Mouse (Mus musculus) midbrain, embryonic 15.5 days (tissue): ENCODE results near the gene Sidt2. TPM values are rescaled to one million over a fixed set of nuclear protein-coding genes. Genes with fewer than 3 reads are reported as not detected.

Experiments used
- ATAC-seq: fragments of 200-750 bp; cut with Nextera tagmentation; replicated peaks from 2 replicates; pipeline ENCODE4 v1.8.0; 2017; ENCODE audit warnings: moderate TSS enrichment
- H3K27ac ChIP-seq: fragments of 300-500 bp; sonication (generic); 2 replicates; pipeline ENCODE4 v1.5.1; 2015; ENCODE audit warnings: mild to moderate bottlenecking, inconsistent platforms
- H3K27me3 ChIP-seq: fragments of 300-500 bp; sonication (generic); replicated peaks from 2 replicates; pipeline ENCODE4 v1.6.1; 2015; ENCODE audit warnings: inconsistent platforms
- H3K36me3 ChIP-seq: fragments of 300-500 bp; sonication (generic); replicated peaks from 2 replicates; pipeline ENCODE4 v1.6.1; 2015; ENCODE audit warnings: inconsistent platforms
- H3K4me1 ChIP-seq: fragments of 300-500 bp; sonication (generic); 2 replicates; pipeline ENCODE4 v1.6.1; 2015; ENCODE audit warnings: inconsistent platforms
- H3K4me2 ChIP-seq: fragments of 300-500 bp; sonication (generic); 2 replicates; pipeline ENCODE4 v1.6.1; 2015; ENCODE audit warnings: inconsistent platforms, mild to moderate bottlenecking, moderate library complexity
- H3K4me3 ChIP-seq: fragments of 300-500 bp; sonication (generic); 2 replicates; pipeline ENCODE4 v1.5.1; 2015; ENCODE audit warnings: mild to moderate bottlenecking, inconsistent platforms
- H3K9ac ChIP-seq: fragments of 300-500 bp; sonication (generic); 2 replicates; pipeline ENCODE4 v1.6.1; 2015; ENCODE audit warnings: mild to moderate bottlenecking, inconsistent platforms
- H3K9me3 ChIP-seq: fragments of 300-500 bp; sonication (generic); 2 replicates; pipeline ENCODE4 v1.6.1; 2016; ENCODE audit warnings: inconsistent platforms
- WGBS: fragments of 180-500 bp; shearing (Covaris S2); methylation state at CpG from one replicate; pipeline ENCODE4 v1.1.7; 2015; ENCODE audit warnings: mixed read lengths; 5-methylcytosine and 5-hydroxymethylcytosine counted together
- polyA plus RNA-seq: library from polyadenylated mRNA; unstranded; fragments of >200 nt; fragmentation: Nextera tagmentation; extraction: Ambion mirVana; gene quantifications from 2 replicates; pipeline ENCODE4 v1.2.1, GENCODE M21; 2015

Gene Sidt2
- polyA plus RNA-seq, 1 experiment from 2014 or later = 51.9 TPM

DNA sequence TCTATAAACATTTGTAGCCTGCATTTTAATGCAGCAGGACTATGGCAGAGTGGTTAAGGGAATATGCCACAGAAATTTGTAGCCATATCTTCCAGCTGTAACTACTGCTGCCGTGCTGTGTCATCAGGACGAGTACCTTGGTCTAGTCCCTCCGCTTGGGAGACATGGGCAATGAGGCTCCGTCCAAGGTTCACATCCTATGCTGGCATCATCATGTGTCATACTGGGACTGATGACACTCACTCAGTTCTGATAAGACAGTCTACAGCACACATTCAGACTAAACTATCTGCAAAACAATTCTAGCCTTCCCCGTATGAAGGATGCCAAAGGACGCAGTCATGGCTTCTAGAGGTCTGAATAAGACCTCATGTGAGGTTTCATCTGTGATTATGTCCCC, 8.5 kb upstream of the Sidt2 start:
- peaks cover 44% of the 10 kb centered on the region for H3K36me3 ChIP-seq
- no peak overlapping the region for H3K27ac ChIP-seq
- H3K4me2 ChIP-seq = no peak overlapping the region
- H3K4me1 ChIP-seq = no peaks in the 10 kb centered on the region
- no peak overlapping the region for H3K4me3 ChIP-seq
- ATAC-seq = no peak
- WGBS = 91% methylated on average over 6 of the region's 6 CpGs
- H3K9ac ChIP-seq = no peak overlapping the region
- H3K9me3 ChIP-seq = no peaks in the 10 kb centered on the region
- H3K27me3 ChIP-seq = no peaks in the 10 kb centered on the region

- no peak overlapping the region for H3K4me3 ChIP-seq
- H3K27me3 ChIP-seq = no peaks in the 10 kb centered on the region
- 70% methylated on average over 2 of the region's 2 CpGs for WGBS
- H3K4me1 ChIP-seq = 0 out of 2 replicates have a peak, but pooled peaks cover 4% of the 10 kb centered on the region
- no peak overlapping the region for H3K27ac ChIP-seq
- ATAC-seq = no peak
- no peak overlapping the region for H3K9ac ChIP-seq
- H3K36me3 ChIP-seq = peaks cover 32% of the 10 kb centered on the region; the same call in 1 of the 2 replicates
- H3K9me3 ChIP-seq = no peaks in the 10 kb centered on the region
- H3K4me2 ChIP-seq = no peak overlapping the region
Observed at GRCm38 (mm10) chr9:45961855-45962254, 6.8 kb upstream of the Sidt2 start.

- H3K4me2 ChIP-seq = no peak overlapping the region
- H3K27ac ChIP-seq = no peak overlapping the region
- peaks cover 29% of the 10 kb centered on the region; the same call in 1 of the 2 replicates for H3K36me3 ChIP-seq
- H3K9ac ChIP-seq = no peak overlapping the region
- no peak overlapping the region for H3K4me3 ChIP-seq
- H3K4me1 ChIP-seq = peaks cover 17% of the 10 kb centered on the region
- no peak for ATAC-seq
- WGBS = 85% methylated on average over 7 of the region's 7 CpGs
- no peaks in the 10 kb centered on the region for H3K27me3 ChIP-seq
- no peaks in the 10 kb centered on the region for H3K9me3 ChIP-seq
Observed at GRCm38 (mm10) chr9:45959661-45960060, 4.6 kb upstream of the Sidt2 start.

- Histone ChIP-seq H3K27ac (peak overlapping the region; percentile 31; the same call in 1 of the 2 replicates), H3K9ac (no peak overlapping the region), H3K4me2 (no peak overlapping the region), H3K4me3 (no peak overlapping the region), H3K27me3 (no peaks in the 10 kb centered on the region), H3K4me1 (peaks cover 24% of the 10 kb centered on the region), H3K36me3 (peaks cover 22% of the 10 kb centered on the region; the same call in 1 of the 2 replicates), H3K9me3 (no peaks in the 10 kb centered on the region)
- no peak for ATAC-seq
- 33% methylated on average over 4 of the region's 4 CpGs for WGBS
Observed at GRCm38 (mm10) chr9:45958851-45959250, 3.8 kb upstream of the Sidt2 start.

DNA sequence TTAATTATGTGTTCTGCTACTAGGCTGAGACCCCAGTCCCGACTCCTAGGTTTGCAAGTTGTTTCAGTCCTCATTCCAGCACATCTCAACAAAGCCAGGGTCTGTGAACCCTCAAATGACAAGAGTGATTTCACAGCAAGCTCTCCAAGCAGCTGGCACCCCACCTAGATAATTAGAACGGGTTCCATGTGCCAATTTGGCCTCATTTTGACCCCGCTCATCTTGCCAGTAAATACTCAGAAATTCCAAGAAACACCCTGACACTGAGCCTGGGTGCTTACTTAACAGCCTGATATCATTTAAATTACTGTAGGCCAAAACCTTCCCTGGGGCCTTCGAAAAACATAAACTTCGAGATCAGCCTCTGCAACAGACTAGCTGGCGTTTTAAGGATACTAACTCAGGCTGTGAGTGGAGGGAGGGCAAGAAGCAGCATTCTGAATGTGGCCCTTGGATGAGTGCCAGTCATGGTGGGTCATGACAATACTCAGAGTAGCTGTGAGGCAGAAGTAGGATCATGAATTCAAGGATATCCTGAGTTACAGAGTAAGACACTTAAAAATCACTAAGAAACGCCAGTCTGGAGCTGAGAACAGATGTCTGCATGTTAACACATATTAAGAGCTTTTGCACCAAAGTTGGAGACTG, 3.1 kb upstream of the Sidt2 start:
- Histone ChIP-seq H3K9ac (no peak overlapping the region), H3K4me2 (no peak overlapping the region), H3K27me3 (no peaks in the 10 kb centered on the region), H3K4me1 (peaks cover 31% of the 10 kb centered on the region), H3K9me3 (no peaks in the 10 kb centered on the region), H3K36me3 (peaks cover 16% of the 10 kb centered on the region; the same call in 1 of the 2 replicates), H3K4me3 (no peak overlapping the region), H3K27ac (0 out of 2 replicates have a peak overlapping the region, but pooled peaks have one; percentile 8)
- ATAC-seq = no peak
- WGBS = 71% methylated on average over 7 of the region's 7 CpGs

DNA sequence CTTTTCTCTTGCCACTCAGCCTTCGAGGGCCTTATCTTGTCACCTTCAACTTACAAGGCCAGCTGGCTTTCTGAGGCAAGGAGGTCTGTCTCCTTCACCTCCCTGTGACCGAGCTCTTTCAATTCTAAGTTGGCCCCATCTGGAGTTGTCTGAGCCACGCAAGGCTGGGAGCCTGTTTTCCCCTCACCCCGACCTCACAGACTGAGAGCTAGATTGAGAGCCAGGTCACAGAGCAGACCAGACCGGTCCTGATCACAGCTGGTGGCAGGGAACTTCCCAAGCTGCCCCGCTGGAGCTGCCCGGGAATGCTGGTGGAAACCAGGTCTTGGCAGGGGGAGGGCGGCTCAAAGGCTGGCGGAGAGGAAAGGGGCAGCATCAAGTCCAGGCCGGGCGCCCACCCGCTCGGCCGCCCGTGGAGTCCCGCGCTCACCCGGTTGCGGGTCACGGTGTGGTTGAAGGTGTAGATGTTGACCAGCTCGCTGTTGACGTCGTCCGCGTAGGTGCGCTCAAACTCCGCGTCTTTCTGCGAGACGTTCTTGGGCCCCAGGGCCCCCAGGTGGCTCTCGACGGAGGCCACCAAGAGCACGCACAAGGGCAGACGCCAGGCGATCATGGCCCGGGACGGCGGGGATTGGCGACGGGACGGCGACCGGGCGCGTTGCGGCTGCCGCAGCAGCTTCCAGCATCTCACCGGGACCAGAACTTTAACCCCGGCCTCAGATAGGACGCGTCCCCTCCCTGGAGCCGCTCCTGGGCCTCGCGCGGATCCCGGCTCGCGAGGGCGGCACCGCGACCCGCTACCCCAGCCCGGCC, 558 bp downstream of the Sidt2 start:
- H3K27ac ChIP-seq = peak overlapping the region; percentile 83
- peak overlapping the region; percentile 81 for H3K9ac ChIP-seq
- H3K4me1 ChIP-seq = peaks cover 32% of the 10 kb centered on the region
- H3K4me3 ChIP-seq = peak overlapping the region; percentile 88
- H3K4me2 ChIP-seq = peak overlapping the region; percentile 95
- H3K27me3 ChIP-seq = no peaks in the 10 kb centered on the region
- peak; percentile 49 for ATAC-seq
- no peaks in the 10 kb centered on the region for H3K9me3 ChIP-seq
- H3K36me3 ChIP-seq = peaks cover 4% of the 10 kb centered on the region
- under 1% methylated on average over 59 of the region's 63 CpGs for WGBS

DNA sequence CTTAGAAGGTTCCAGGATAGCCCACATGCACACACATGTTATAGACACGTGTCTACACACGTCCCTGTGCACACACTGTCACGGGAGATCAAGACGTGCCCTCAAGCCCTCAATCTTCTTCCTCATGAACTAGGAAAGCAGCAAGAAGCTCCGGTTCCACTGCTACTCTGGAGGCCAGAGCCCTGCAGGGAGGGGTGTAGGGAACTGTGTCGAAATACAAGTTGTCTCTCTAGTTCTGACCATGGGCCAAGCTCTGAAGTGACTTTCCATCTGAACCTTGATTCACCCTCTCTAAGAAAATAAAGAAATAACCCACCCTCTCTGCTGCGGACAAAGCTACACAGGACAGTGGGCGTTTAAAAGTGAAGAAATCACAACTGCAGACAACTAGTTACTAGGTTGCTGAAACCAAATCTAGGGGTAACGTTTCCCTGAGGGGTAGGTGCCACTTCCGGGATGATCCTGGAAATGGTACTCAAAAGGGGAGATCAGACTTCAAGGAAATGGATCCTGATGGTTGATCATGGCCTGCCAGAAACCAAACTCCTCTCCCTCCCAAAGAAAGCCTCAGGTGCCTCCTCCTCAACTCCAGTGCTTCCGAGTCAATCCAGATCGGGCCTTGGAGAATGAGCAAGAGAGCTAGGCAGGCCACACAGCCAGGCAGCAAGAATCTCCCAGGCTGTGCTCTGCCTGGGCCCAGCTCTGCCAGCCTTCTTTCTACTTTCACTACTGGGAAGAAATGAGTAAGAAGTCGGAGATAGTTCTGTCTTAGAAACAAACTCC, 1.4 kb downstream of the Sidt2 start:
- WGBS = 66% methylated on average over 13 of the region's 13 CpGs
- Histone ChIP-seq H3K9me3 (no peaks in the 10 kb centered on the region), H3K4me3 (peak overlapping the region; percentile 88), H3K27me3 (no peaks in the 10 kb centered on the region), H3K4me1 (peaks cover 32% of the 10 kb centered on the region), H3K27ac (peak overlapping the region; percentile 83; the same call in 1 of the 2 replicates), H3K36me3 (peaks cover 7% of the 10 kb centered on the region), H3K4me2 (peak overlapping the region; percentile 95), H3K9ac (peak overlapping the region; percentile 81)
- no peak for ATAC-seq

DNA sequence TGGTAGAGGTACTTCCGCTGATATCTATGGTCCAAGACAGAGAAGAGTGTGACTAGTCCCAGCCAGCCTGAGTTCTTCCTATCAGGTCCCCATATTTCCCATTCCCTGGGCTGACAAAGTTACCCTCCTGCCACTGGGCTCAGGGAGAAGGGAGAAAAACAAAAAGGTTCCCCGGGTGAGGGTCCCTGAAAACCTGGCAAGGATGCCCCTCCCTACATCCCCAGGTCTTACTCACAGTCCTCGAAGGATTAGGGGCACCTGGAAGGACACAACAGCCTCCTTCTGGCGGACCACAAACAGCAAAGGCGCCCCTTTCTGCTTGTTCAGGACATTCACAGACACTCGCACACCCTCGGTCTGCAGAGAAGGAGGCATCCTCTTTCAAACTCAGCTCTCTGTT, 2.2 kb downstream of the Sidt2 start:
- ATAC-seq = no peak
- H3K27me3 ChIP-seq = no peaks in the 10 kb centered on the region
- H3K36me3 ChIP-seq = peaks cover 14% of the 10 kb centered on the region
- no peaks in the 10 kb centered on the region for H3K9me3 ChIP-seq
- H3K4me2 ChIP-seq = 0 out of 2 replicates have a peak overlapping the region, but pooled peaks have one; percentile 95
- no peak overlapping the region for H3K4me3 ChIP-seq
- WGBS = 84% methylated on average over 7 of the region's 7 CpGs
- peaks cover 28% of the 10 kb centered on the region for H3K4me1 ChIP-seq
- no peak overlapping the region for H3K9ac ChIP-seq
- H3K27ac ChIP-seq = no peak overlapping the region

DNA sequence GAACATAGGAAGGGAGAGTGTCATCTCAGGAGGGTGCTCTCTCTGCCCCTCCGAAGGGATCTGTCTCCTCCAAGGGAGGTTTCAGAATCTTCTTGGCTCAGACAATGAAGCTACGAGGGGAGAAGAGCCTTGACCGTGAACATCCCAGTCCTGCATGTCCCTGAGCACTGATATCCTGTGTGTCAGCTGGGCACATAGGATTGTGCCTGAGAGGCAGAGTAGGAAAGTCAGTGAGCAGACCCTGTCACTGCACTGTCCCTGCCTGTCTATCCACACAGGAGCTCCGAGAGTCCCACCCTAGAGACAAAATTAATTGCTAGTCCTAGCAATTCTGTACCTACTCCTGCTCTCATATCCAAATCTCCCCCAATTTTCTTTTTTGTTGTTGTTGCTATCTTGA, 3.0 kb downstream of the Sidt2 start:
- H3K36me3 ChIP-seq = peaks cover 18% of the 10 kb centered on the region
- no peaks in the 10 kb centered on the region for H3K27me3 ChIP-seq
- no peak for ATAC-seq
- peaks cover 28% of the 10 kb centered on the region for H3K4me1 ChIP-seq
- H3K4me2 ChIP-seq = no peak overlapping the region
- H3K9me3 ChIP-seq = no peaks in the 10 kb centered on the region
- H3K27ac ChIP-seq = no peak overlapping the region
- no peak overlapping the region for H3K9ac ChIP-seq
- 92% methylated on average over 4 of the region's 4 CpGs for WGBS
- H3K4me3 ChIP-seq = no peak overlapping the region

DNA sequence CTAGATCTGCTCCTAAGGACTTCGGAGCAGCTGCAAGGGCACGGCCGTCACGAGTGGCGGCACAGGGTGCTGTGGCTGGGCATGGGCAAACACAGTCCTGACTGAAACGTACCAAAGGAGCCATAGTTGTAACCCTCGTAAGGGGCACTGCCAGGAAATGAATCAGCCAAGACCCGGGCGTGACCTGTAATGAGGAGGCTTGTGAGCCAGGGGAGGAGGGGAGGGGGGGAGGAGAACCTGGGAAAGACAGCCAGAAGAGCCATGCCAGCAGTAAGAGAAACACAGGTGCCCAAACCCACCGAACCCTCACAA, 8.2 kb downstream of the Sidt2 start:
- no peaks in the 10 kb centered on the region for H3K27me3 ChIP-seq
- no peaks in the 10 kb centered on the region for H3K9me3 ChIP-seq
- no peak overlapping the region for H3K27ac ChIP-seq
- H3K36me3 ChIP-seq = peaks cover 40% of the 10 kb centered on the region
- ATAC-seq = no peak
- H3K9ac ChIP-seq = no peak overlapping the region
- H3K4me1 ChIP-seq = no peaks in the 10 kb centered on the region
- H3K4me3 ChIP-seq = no peak overlapping the region
- 91% methylated on average over 10 of the region's 10 CpGs for WGBS
- H3K4me2 ChIP-seq = no peak overlapping the region

- H3K9ac ChIP-seq = no peak overlapping the region
- no peak for ATAC-seq
- H3K36me3 ChIP-seq = peaks cover 40% of the 10 kb centered on the region
Observed at GRCm38 (mm10) chr9:45946182-45946871, 8.7 kb downstream of the Sidt2 start.

DNA sequence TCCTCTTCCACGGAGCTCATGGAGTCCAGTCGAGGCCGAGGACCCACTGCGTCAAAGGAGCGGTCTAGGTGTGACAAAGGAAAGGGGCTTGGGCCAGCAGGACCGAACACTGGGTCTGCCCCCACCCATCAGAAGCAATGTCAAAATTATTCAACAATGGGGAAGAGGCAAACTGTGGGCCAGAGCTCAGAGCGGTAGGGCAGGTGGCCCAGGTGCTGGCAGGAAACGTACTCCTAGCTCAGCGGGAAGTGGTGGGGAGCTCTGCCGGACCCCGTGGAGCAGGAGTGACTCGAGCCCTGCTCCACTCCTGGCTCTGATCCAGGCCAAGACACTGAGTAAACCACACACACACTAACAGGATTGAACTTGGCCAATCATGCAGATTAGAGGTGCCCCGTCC, 9.3 kb downstream of the Sidt2 start:
- no peak overlapping the region for H3K27ac ChIP-seq
- no peaks in the 10 kb centered on the region for H3K27me3 ChIP-seq
- no peak overlapping the region for H3K9ac ChIP-seq
- no peaks in the 10 kb centered on the region for H3K9me3 ChIP-seq
- ATAC-seq = no peak
- no peak overlapping the region for H3K4me3 ChIP-seq
- H3K36me3 ChIP-seq = peaks cover 40% of the 10 kb centered on the region
- no peak overlapping the region for H3K4me2 ChIP-seq
- no peaks in the 10 kb centered on the region for H3K4me1 ChIP-seq
- 88% methylated on average over 13 of the region's 13 CpGs for WGBS

More at GRCm38 (mm10) chr9:45946182-45946871, 8.7 kb downstream of the Sidt2 start:
- Histone ChIP-seq H3K4me2 (no peak overlapping the region), H3K9me3 (no peaks in the 10 kb centered on the region), H3K4me1 (no peaks in the 10 kb centered on the region), H3K27me3 (no peaks in the 10 kb centered on the region), H3K27ac (no peak overlapping the region), H3K4me3 (no peak overlapping the region)
- whole genome bisulfite sequencing = 92% methylated on average over 16 of the region's 16 CpGs
